Mouse (Mus musculus) hindbrain, embryonic 15.5 days (tissue): ENCODE measurements around the gene Olfr110. TPM values are rescaled to one million over a fixed set of nuclear protein-coding genes. Genes with fewer than 3 reads are reported as not detected.
"Not testable (repeated sequence)": the region's sequence is repeated elsewhere in the genome, so short reads cannot be mapped to it uniquely, and the experiment has no call there.

Source experiments
- ATAC-seq: fragments of 200-750 bp; cut with Nextera tagmentation; 2 replicates; pipeline ENCODE4 v1.8.0; 2017; ENCODE audit warnings: low read depth, moderate number of reproducible peaks, moderate TSS enrichment; ENCODE audit not compliant: low FRiP score
- H3K27ac ChIP-seq: fragments of 300-500 bp; sonication (generic); replicated peaks from 2 replicates; pipeline ENCODE4 v1.5.1; 2015; ENCODE audit warnings: mild to moderate bottlenecking, inconsistent platforms
- H3K27me3 ChIP-seq: fragments of 300-500 bp; sonication (generic); 2 replicates; pipeline ENCODE4 v1.6.1; 2015; ENCODE audit warnings: control low read depth, inconsistent platforms
- H3K36me3 ChIP-seq: fragments of 300-500 bp; sonication (generic); 2 replicates; pipeline ENCODE4 v1.6.1; 2015; ENCODE audit warnings: control low read depth, inconsistent platforms
- H3K4me1 ChIP-seq: fragments of 300-500 bp; sonication (generic); replicated peaks from 2 replicates; pipeline ENCODE4 v1.6.1; 2015; ENCODE audit warnings: control low read depth, inconsistent platforms
- H3K4me2 ChIP-seq: fragments of 300-500 bp; sonication (generic); 2 replicates; pipeline ENCODE4 v1.6.1; 2015; ENCODE audit warnings: moderate library complexity, mild to moderate bottlenecking, inconsistent platforms
- H3K4me3 ChIP-seq: fragments of 300-500 bp; sonication (generic); 2 replicates; pipeline ENCODE4 v1.5.1; 2015; ENCODE audit warnings: mild to moderate bottlenecking, inconsistent platforms
- H3K9ac ChIP-seq: fragments of 300-500 bp; sonication (generic); 2 replicates; pipeline ENCODE4 v1.6.1; 2015; ENCODE audit warnings: inconsistent platforms
- H3K9me3 ChIP-seq: fragments of 300-500 bp; sonication (generic); 2 replicates; pipeline ENCODE4 v1.6.1; 2016; ENCODE audit warnings: control low read depth, inconsistent platforms
- WGBS: fragments of 180-500 bp; shearing (Covaris S2); methylation state at CpG from one replicate; pipeline ENCODE4 v1.1.7; 2015; 5-methylcytosine and 5-hydroxymethylcytosine counted together
- polyA plus RNA-seq: library from polyadenylated mRNA; unstranded; fragments of >200 nt; fragmentation: Nextera tagmentation; extraction: Ambion mirVana; gene quantifications from 2 replicates; pipeline ENCODE4 v1.2.1, GENCODE M21; 2015

The Olfr110 gene
- not detected in 2 replicates for polyA plus RNA-seq

DNA sequence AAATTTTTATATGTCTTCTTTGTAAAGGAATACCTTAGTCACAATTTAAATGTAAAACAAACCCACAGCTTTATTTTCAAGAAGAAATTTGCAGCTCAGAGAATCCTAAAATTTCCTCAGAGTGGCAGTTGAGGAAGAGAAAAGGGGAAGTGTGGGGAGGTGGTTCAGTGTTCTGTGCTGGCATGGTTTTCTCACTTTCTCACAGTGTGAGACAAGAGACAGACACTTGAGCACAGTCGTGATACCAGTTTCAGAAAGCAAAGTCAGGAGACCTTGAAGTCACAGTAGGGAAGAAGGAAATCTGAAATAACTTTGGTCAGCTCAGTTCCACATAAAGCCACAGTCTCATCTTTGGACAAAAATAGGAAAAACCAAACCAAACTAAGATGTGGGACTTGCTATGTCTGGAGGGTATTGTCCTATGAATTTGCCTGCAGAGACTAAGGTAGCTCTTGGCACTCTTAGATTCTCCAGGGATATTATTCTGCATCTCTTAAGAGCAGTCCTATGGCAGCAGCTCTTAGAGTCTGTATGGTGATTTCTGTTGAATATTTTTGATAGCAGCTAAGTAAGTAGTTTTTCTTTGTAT lies at the start of gene Olfr110:
Gene Olfr110, plus strand, starts transcription at position 539 of the 589 bp plus-strand sequence.
- WGBS: 61% methylated on average over 1 of the region's 1 CpGs
- Histone ChIP-seq H3K4me1 (no peaks in the 10 kb centered on the region), H3K27ac (no peak within 1 kb of the TSS), H3K36me3 (no peaks in the 10 kb centered on the region), H3K4me3 (no peak within 1 kb of the TSS), H3K9me3 (no peaks in the 10 kb centered on the region), H3K9ac (no peak within 1 kb of the TSS), H3K4me2 (no peak within 1 kb of the TSS), H3K27me3 (no peaks in the 10 kb centered on the region)
- ATAC-seq: no peak

- no peak within 1 kb of the TSS for H3K4me2 ChIP-seq
- no peak for ATAC-seq
- no peaks in the 10 kb centered on the region for H3K9me3 ChIP-seq
- H3K4me3 ChIP-seq: no peak within 1 kb of the TSS
- 75% methylated on average over 1 of the region's 1 CpGs for WGBS
- no peak within 1 kb of the TSS for H3K9ac ChIP-seq
- no peak within 1 kb of the TSS for H3K27ac ChIP-seq
- H3K36me3 ChIP-seq: no peaks in the 10 kb centered on the region
- no peaks in the 10 kb centered on the region for H3K4me1 ChIP-seq
- no peaks in the 10 kb centered on the region for H3K27me3 ChIP-seq
Observed at GRCm38 (mm10) chr17:37445180-37445579, 47.1 kb upstream of the Olfr110 start, which contains the start of gene Olfr108. Gene Olfr108, plus strand, starts transcription at chr17:37445480.

DNA sequence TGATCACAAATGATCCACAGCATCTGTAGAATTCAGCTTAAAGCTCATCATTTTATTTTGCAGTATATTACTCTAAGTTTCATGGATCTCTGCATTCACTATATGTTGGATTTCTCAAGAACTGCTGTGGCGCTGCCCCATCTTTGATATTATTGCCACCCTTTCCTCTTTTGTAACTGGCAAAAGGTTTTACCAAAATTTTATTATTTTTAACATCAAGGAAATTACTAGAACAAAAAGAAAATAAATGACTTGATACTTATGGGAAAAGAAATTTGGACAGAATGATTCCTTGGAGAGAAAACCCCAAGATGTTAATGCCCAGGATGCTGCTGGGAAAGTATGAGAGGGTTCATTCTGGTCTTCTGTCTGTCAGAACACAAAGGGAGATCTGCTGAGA lies 33.7 kb upstream of the Olfr110 start, which contains the start of gene Olfr109:
Gene Olfr109, plus strand, starts transcription at position 301 of the 400 bp plus-strand sequence.
- no peaks in the 10 kb centered on the region for H3K27me3 ChIP-seq
- no peak within 1 kb of the TSS for H3K27ac ChIP-seq
- ATAC-seq: no peak
- H3K4me1 ChIP-seq: no peaks in the 10 kb centered on the region
- no peaks in the 10 kb centered on the region for H3K9me3 ChIP-seq
- no peaks in the 10 kb centered on the region for H3K36me3 ChIP-seq
- H3K9ac ChIP-seq: no peak within 1 kb of the TSS
- no peak within 1 kb of the TSS for H3K4me2 ChIP-seq
- 94% methylated on average over 1 of the region's 1 CpGs for WGBS
- H3K4me3 ChIP-seq: no peak within 1 kb of the TSS

- H3K4me2 ChIP-seq: no peak within 1 kb of the TSS
- no peaks in the 10 kb centered on the region for H3K27me3 ChIP-seq
- no peaks in the 10 kb centered on the region for H3K36me3 ChIP-seq
- no peak within 1 kb of the TSS for H3K9ac ChIP-seq
- no peaks in the 10 kb centered on the region for H3K4me1 ChIP-seq
- ATAC-seq: no peak
- H3K9me3 ChIP-seq: no peaks in the 10 kb centered on the region
- H3K27ac ChIP-seq: no peak within 1 kb of the TSS
- 91% methylated on average over 2 of the region's 2 CpGs for WGBS
- H3K4me3 ChIP-seq: no peak within 1 kb of the TSS
Observed at GRCm38 (mm10) chr17:37483452-37483851, 8.8 kb upstream of the Olfr110 start, which contains the start of gene H2-M2. Gene H2-M2, minus strand, starts transcription at chr17:37483552.

- Histone ChIP-seq H3K4me2 (no peak within 1 kb of the TSS), H3K9me3 (no peaks in the 10 kb centered on the region), H3K9ac (no peak within 1 kb of the TSS), H3K27ac (no peak within 1 kb of the TSS), H3K4me1 (no peaks in the 10 kb centered on the region), H3K27me3 (no peaks in the 10 kb centered on the region), H3K4me3 (no peak within 1 kb of the TSS), H3K36me3 (no peaks in the 10 kb centered on the region)
- ATAC-seq: no peak
- WGBS: 91% methylated on average over 4 of the region's 4 CpGs
Observed at GRCm38 (mm10) chr17:37507730-37508129, 15.5 kb downstream of the Olfr110 start, which contains the start of gene Olfr111. Gene Olfr111, plus strand, starts transcription at chr17:37508030.

DNA sequence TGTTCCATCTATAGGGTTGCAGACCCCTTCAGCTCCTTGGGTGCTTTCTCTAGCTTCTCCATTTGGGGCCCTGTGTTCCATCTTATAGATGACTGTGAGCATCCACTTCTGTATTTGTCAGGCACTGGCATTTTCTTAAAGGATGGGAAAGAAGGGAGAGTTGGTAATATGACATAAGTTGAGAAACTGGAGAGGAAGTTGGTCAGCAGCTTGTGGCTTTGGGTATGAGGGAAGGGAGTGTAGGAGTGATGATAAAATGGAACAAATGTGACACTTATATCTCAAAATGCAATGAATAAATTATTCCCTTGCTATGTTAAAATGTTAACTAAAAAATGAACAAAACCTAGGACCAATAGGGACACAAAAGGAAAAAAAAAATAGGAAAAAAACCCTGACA lies 32.3 kb downstream of the Olfr110 start:
- not testable (repeated sequence) for H3K9ac ChIP-seq, H3K9me3 ChIP-seq, H3K36me3 ChIP-seq, H3K27me3 ChIP-seq, H3K4me1 ChIP-seq, ATAC-seq, H3K4me2 ChIP-seq, H3K4me3 ChIP-seq, H3K27ac ChIP-seq

DNA sequence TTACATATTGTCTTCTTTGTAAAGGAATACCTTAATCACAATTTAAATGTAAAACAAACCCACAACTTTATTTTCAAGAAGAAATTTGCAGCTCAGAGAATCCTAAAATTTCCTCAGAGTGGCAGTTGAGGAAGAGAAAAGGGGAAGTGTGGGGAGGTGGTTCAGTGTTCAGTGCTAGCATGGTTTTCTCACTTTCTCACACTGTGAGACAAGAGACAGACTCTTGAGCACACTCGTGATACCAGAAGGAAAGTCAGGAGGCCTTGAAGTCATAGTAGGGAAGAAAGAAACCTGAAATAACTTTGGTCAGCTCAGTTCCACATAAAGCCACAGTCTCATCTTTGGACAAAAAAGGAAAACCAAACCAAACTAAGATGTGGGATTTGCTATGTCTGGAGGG lies 33.2 kb downstream of the Olfr110 start:
- not testable (repeated sequence) for H3K27me3 ChIP-seq, H3K36me3 ChIP-seq, H3K4me3 ChIP-seq, H3K27ac ChIP-seq, ATAC-seq, H3K4me1 ChIP-seq, H3K4me2 ChIP-seq, H3K9ac ChIP-seq, H3K9me3 ChIP-seq
- 73% methylated on average over 1 of the region's 1 CpGs for WGBS

GRCm38 (mm10) chr17:37535173-37535572 lies 42.9 kb downstream of the Olfr110 start:
- Histone ChIP-seq H3K27me3 (no peaks in the 10 kb centered on the region), H3K4me1 (no peaks in the 10 kb centered on the region), H3K9ac (no peak overlapping the region), H3K9me3 (no peaks in the 10 kb centered on the region), H3K4me3 (no peak overlapping the region), H3K4me2 (no peak overlapping the region), H3K27ac (no peak overlapping the region), H3K36me3 (no peaks in the 10 kb centered on the region)
- no peak for ATAC-seq

DNA sequence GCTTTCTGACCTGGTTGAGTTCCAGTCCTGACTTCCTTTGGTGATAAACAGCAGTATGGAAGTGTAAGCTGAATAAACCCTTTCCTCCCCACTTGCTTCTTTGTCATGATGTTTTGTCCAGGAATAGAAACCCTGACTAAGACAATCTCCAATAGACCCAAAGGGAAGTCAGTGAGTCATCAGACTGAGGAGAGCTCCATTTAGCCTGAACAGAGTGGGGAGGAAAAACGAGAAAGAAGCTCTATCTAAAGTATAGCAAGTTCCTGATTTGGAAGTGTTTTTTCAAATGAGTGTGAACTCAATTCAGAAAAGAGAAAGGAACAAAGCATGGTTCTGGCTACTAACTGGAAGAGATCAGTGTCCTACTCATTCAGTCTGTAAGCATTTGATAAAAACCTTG lies 46.1 kb downstream of the Olfr110 start:
- not testable (repeated sequence) for H3K36me3 ChIP-seq, H3K4me3 ChIP-seq, H3K27me3 ChIP-seq, ATAC-seq, H3K4me2 ChIP-seq, H3K9me3 ChIP-seq, H3K9ac ChIP-seq, H3K4me1 ChIP-seq, H3K27ac ChIP-seq
- 67% methylated on average over 1 of the region's 1 CpGs for WGBS

- Histone ChIP-seq H3K27me3 (no peaks in the 10 kb centered on the region), H3K27ac (no peak overlapping the region), H3K4me2 (no peak overlapping the region), H3K9ac (no peak overlapping the region), H3K36me3 (no peaks in the 10 kb centered on the region), H3K4me3 (no peak overlapping the region), H3K4me1 (no peaks in the 10 kb centered on the region), H3K9me3 (no peaks in the 10 kb centered on the region)
- 68% methylated on average over 4 of the region's 4 CpGs for WGBS
- ATAC-seq: no peak
Observed at GRCm38 (mm10) chr17:37541454-37542119, 49.3 kb downstream of the Olfr110 start.

DNA sequence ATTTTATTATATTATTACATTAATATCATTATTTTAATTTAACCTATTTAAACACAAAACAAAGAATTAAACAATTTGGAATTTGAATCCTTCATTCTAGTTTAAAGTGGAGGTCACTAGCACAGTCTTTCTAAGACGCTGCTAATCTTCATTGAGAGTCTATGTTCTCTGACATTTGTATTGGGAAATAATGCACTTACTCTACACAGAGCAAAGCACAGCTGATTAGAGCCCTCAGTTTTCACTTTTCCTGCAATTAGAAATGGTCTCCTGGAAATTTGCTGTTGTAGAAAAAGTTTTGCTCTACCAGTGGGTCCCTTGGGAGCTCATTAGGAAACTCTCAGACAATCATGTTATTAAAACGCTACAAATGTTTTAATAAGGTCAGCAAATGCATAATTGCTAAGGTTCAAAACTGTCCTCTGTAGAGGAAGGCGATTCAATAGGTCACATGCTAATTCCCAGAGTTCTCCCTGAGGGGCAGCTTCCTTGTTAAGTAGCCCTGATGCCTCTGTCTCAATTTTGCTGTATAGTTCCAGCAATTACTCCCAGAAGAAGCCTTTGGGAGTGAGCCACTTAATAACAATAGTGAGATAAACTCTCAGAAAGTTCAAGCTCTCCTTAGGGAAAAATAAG lies 51.6 kb downstream of the Olfr110 start:
- no peak overlapping the region for H3K4me2 ChIP-seq
- peak; percentile 48; the same call in 1 of the 2 replicates for ATAC-seq
- no peak overlapping the region for H3K9ac ChIP-seq
- no peak overlapping the region for H3K4me3 ChIP-seq
- no peaks in the 10 kb centered on the region for H3K4me1 ChIP-seq
- H3K27me3 ChIP-seq: no peaks in the 10 kb centered on the region
- no peaks in the 10 kb centered on the region for H3K36me3 ChIP-seq
- H3K9me3 ChIP-seq: no peaks in the 10 kb centered on the region
- WGBS: 63% methylated on average over 3 of the region's 3 CpGs
- no peak overlapping the region for H3K27ac ChIP-seq
